Mouse (Mus musculus) CH12.LX (cell line): ENCODE measurements around the gene Cabcoco1. TPM values are rescaled to one million over a fixed set of nuclear protein-coding genes. Genes with fewer than 3 reads are reported as not detected.
A peak's percentile ranks its signal among the peaks of the same experiment; 100 is the strongest.

ENCODE experiments used
- DNase-seq: peaks from one replicate; pipeline ENCODE4 v3.0.0-alpha.2; 2013; ENCODE audit errors: extremely low read depth
- H3K27ac ChIP-seq: 2 replicates; pipeline ENCODE4 v1.5.1; 2012; ENCODE audit warnings: low read depth, mild to moderate bottlenecking, control low read depth, moderate library complexity; ENCODE audit not compliant: insufficient read depth
- H3K27me3 ChIP-seq: replicated peaks from 2 replicates; pipeline ENCODE3; 2012; ENCODE audit warnings: inconsistent platforms
- H3K36me3 ChIP-seq, 2 experiments: replicated peaks in 1 of 2; 2 replicates each; pipeline versions ENCODE3 to v1.6.1; 2012; ENCODE audit warnings: inconsistent platforms in 1 of 2, low read length in 1 of 2, mild to moderate bottlenecking in 1 of 2, mixed read lengths in 1 of 2, moderate library complexity in 1 of 2; ENCODE audit not compliant: control insufficient read depth in 1 of 2, insufficient read depth in 1 of 2
- H3K4me1 ChIP-seq, 2 experiments: 2 replicates each; pipeline ENCODE4 v1.6.1; 2012; ENCODE audit warnings: inconsistent platforms in 1 of 2, moderate library complexity in 1 of 2; ENCODE audit not compliant: insufficient read depth in 2 of 2, control insufficient read depth in 1 of 2
- H3K4me2 ChIP-seq: 2 replicates; pipeline ENCODE4 v1.6.1; 2012; ENCODE audit warnings: low read depth, mild to moderate bottlenecking, control low read depth; ENCODE audit not compliant: poor library complexity, insufficient read depth, severe bottlenecking
- H3K4me3 ChIP-seq, 3 experiments: fragments of 150-350 bp in 1 of 3; sonication (generic) in 1 of 3; replicated peaks in 1 of 3; 2 replicates each; pipeline versions ENCODE3 to v1.5.1; 2011 to 2012; ENCODE audit warnings: low read depth in 2 of 3, low read length in 2 of 3, mild to moderate bottlenecking in 2 of 3, moderate library complexity in 2 of 3, control low read depth in 1 of 3, improper control_type of control experiment in 1 of 3, inconsistent platforms in 1 of 3, mixed read lengths in 1 of 3; ENCODE audit not compliant: poor library complexity in 1 of 3
- H3K79me2 ChIP-seq: replicated peaks from 2 replicates; pipeline ENCODE4 v1.6.1; 2012; ENCODE audit warnings: mild to moderate bottlenecking, moderate library complexity; ENCODE audit not compliant: control insufficient read depth, poor library complexity, insufficient read depth, severe bottlenecking; ENCODE audit errors: extremely low read depth
- H3K9ac ChIP-seq: 2 replicates; pipeline ENCODE4 v1.6.1; 2012; ENCODE audit warnings: low read depth, mild to moderate bottlenecking, control low read depth, moderate library complexity; ENCODE audit not compliant: insufficient read depth
- H3K9me3 ChIP-seq: replicated peaks from 2 replicates; pipeline ENCODE3; 2012; ENCODE audit warnings: low read length, inconsistent platforms, mixed read lengths
- CHD1 ChIP-seq: IDR thresholded peaks from 2 replicates; pipeline ENCODE4 v1.6.1; 2012; ENCODE audit warnings: low read depth, low read length, improper control_type of control experiment, inconsistent platforms
- CTCF ChIP-seq, 2 experiments: IDR thresholded peaks in 1 of 2; conservative IDR thresholded peaks in 1 of 2; 2 replicates each; pipeline ENCODE4 v1.5.1; 2011 to 2012; ENCODE audit warnings: low read depth in 2 of 2, low read length in 2 of 2, improper control_type of control experiment in 1 of 2, inconsistent platforms in 1 of 2, mild to moderate bottlenecking in 1 of 2, moderate library complexity in 1 of 2
- E2F4 ChIP-seq: IDR thresholded peaks from 2 replicates; pipeline ENCODE4 v1.6.1; 2011; ENCODE audit warnings: low read depth, low read length, improper control_type of control experiment; ENCODE audit not compliant: insufficient replicate concordance
- ELF1 ChIP-seq: IDR thresholded peaks from 2 replicates; pipeline ENCODE4 v1.6.1; 2014; ENCODE audit warnings: low read depth, mild to moderate bottlenecking, inconsistent platforms, low read length, improper control_type of control experiment
- EP300 ChIP-seq: IDR thresholded peaks from 2 replicates; pipeline ENCODE4 v1.6.1; 2011; ENCODE audit warnings: low read length, improper control_type of control experiment
- ETS1 ChIP-seq: conservative IDR thresholded peaks from 2 replicates; pipeline ENCODE4 v1.6.1; 2012; ENCODE audit warnings: low read depth, mild to moderate bottlenecking, inconsistent platforms, low read length, improper control_type of control experiment, moderate library complexity
- GABPA ChIP-seq: IDR thresholded peaks from 2 replicates; pipeline ENCODE4 v1.6.1; 2012; ENCODE audit warnings: low read depth, low read length, improper control_type of control experiment, inconsistent platforms; ENCODE audit not compliant: insufficient replicate concordance
- HCFC1 ChIP-seq: IDR thresholded peaks from 2 replicates; pipeline ENCODE4 v1.6.1; 2012; ENCODE audit warnings: low read depth, mild to moderate bottlenecking, inconsistent platforms, low read length, improper control_type of control experiment
- IRF4 ChIP-seq: IDR thresholded peaks from 2 replicates; pipeline ENCODE4 v1.6.1; 2014; ENCODE audit warnings: low read depth, mild to moderate bottlenecking, inconsistent platforms, low read length, improper control_type of control experiment
- JUN ChIP-seq: IDR thresholded peaks from 2 replicates; pipeline ENCODE4 v1.6.1; 2011; ENCODE audit warnings: low read depth, mild to moderate bottlenecking, low read length, improper control_type of control experiment, moderate library complexity; ENCODE audit not compliant: insufficient read depth
- JUND ChIP-seq: conservative IDR thresholded peaks from 2 replicates; pipeline ENCODE4 v1.6.1; 2011; ENCODE audit warnings: low read depth, low read length, improper control_type of control experiment
- KAT2A ChIP-seq: IDR thresholded peaks from 2 replicates; pipeline ENCODE4 v1.6.1; 2012; ENCODE audit warnings: low read length, improper control_type of control experiment, inconsistent platforms; ENCODE audit not compliant: insufficient replicate concordance
- MAFK ChIP-seq: IDR thresholded peaks from 2 replicates; pipeline ENCODE4 v1.6.1; 2011; ENCODE audit warnings: low read length, improper control_type of control experiment; ENCODE audit not compliant: insufficient replicate concordance
- MAZ ChIP-seq: IDR thresholded peaks from 2 replicates; pipeline ENCODE4 v1.6.1; 2012; ENCODE audit warnings: low read depth, mild to moderate bottlenecking, inconsistent platforms, low read length, improper control_type of control experiment, moderate library complexity
- MEF2A ChIP-seq: IDR thresholded peaks from 2 replicates; pipeline ENCODE4 v1.6.1; 2014; ENCODE audit warnings: low read depth, mild to moderate bottlenecking, inconsistent platforms, low read length, improper control_type of control experiment, borderline replicate concordance
- MXI1 ChIP-seq: IDR thresholded peaks from 2 replicates; pipeline ENCODE4 v1.6.1; 2011; ENCODE audit warnings: mild to moderate bottlenecking, low read depth, low read length, improper control_type of control experiment
- MYC ChIP-seq: IDR thresholded peaks from 2 replicates; pipeline ENCODE4 v1.6.1; 2011; ENCODE audit warnings: low read depth, mild to moderate bottlenecking, improper control_type of control experiment, low read length
- NELFE ChIP-seq: IDR thresholded peaks from 2 replicates; pipeline ENCODE4 v1.6.1; 2011; ENCODE audit warnings: low read depth, low read length, improper control_type of control experiment
- NRF1 ChIP-seq: IDR thresholded peaks from 2 replicates; pipeline ENCODE4 v1.6.1; 2014; ENCODE audit warnings: low read depth, mild to moderate bottlenecking, inconsistent platforms, low read length, improper control_type of control experiment, moderate library complexity
- PAX5 ChIP-seq: IDR thresholded peaks from 2 replicates; pipeline ENCODE4 v1.6.1; 2012; ENCODE audit warnings: low read length, inconsistent platforms, mixed read lengths
- POLR2A ChIP-seq: IDR thresholded peaks from 2 replicates; pipeline ENCODE4 v1.6.1; 2011; ENCODE audit warnings: low read depth, mild to moderate bottlenecking, improper control_type of control experiment, low read length
- POLR2AphosphoS2 ChIP-seq: IDR thresholded peaks from 2 replicates; pipeline ENCODE4 v1.6.1; 2011; ENCODE audit warnings: low read depth, low read length, improper control_type of control experiment
- RAD21 ChIP-seq: IDR thresholded peaks from 2 replicates; pipeline ENCODE4 v1.6.1; 2011; ENCODE audit warnings: low read depth, mild to moderate bottlenecking, low read length, improper control_type of control experiment, moderate library complexity
- RCOR1 ChIP-seq: conservative IDR thresholded peaks from 2 replicates; pipeline ENCODE4 v1.6.1; 2012; ENCODE audit warnings: low read depth, mild to moderate bottlenecking, inconsistent platforms, low read length, improper control_type of control experiment
- SMC3 ChIP-seq: IDR thresholded peaks from 2 replicates; pipeline ENCODE4 v1.6.1; 2011; ENCODE audit warnings: low read depth, low read length, improper control_type of control experiment
- TBP ChIP-seq: conservative IDR thresholded peaks from 2 replicates; pipeline ENCODE4 v1.6.1; 2011; ENCODE audit warnings: low read depth, low read length, improper control_type of control experiment
- TCF12 ChIP-seq: IDR thresholded peaks from 2 replicates; pipeline ENCODE4 v1.6.1; 2014; ENCODE audit warnings: low read depth, mild to moderate bottlenecking, inconsistent platforms, low read length, improper control_type of control experiment
- UBTF ChIP-seq: IDR thresholded peaks from 2 replicates; pipeline ENCODE4 v1.6.1; 2012; ENCODE audit warnings: low read depth, mild to moderate bottlenecking, inconsistent platforms, low read length, improper control_type of control experiment, moderate library complexity
- USF1 ChIP-seq: IDR thresholded peaks from 2 replicates; pipeline ENCODE4 v1.6.1; 2014; ENCODE audit warnings: low read depth, mild to moderate bottlenecking, inconsistent platforms, low read length, improper control_type of control experiment
- USF2 ChIP-seq: conservative IDR thresholded peaks from 2 replicates; pipeline ENCODE4 v1.6.1; 2011; ENCODE audit warnings: low read depth, low read length, improper control_type of control experiment
- ZC3H11A ChIP-seq: IDR thresholded peaks from 2 replicates; pipeline ENCODE4 v1.6.1; 2012; ENCODE audit warnings: low read depth, mild to moderate bottlenecking, inconsistent platforms, low read length, improper control_type of control experiment
- ZKSCAN1 ChIP-seq: IDR thresholded peaks from 2 replicates; pipeline ENCODE4 v1.6.1; 2012; ENCODE audit warnings: low read depth, inconsistent platforms, low read length, improper control_type of control experiment, borderline replicate concordance
- ZNF384 ChIP-seq: IDR thresholded peaks from 2 replicates; pipeline ENCODE4 v1.6.1; 2012; ENCODE audit warnings: low read depth, low read length, improper control_type of control experiment, inconsistent platforms
- dilution Hi-C: fragments of 300-500 bp; cut with MboI; formaldehyde crosslinking; loops from 2 replicates; pipeline ENCODE4 v1.14.3; 2020; ENCODE audit warnings: low sequenced_read_pairs; ENCODE audit not compliant: extremely low pct_unique_long_range_greater_than_20kb, extremely low pct_ligation_motif_present
- in situ Hi-C: fragments of 300-500 bp; cut with MboI; formaldehyde crosslinking; loops from 3 replicates; pipeline ENCODE4 v1.14.3; 2019; ENCODE audit warnings: low sequenced_read_pairs, low pct_ligation_motif_present, low pct_unique_long_range_greater_than_20kb, mixed read lengths
- polyA plus RNA-seq: library from polyadenylated mRNA; unstranded; fragments of >175 nt; gene quantifications from 2 replicates; pipeline ENCODE4 v1.2.1, GENCODE M21; 2012; ENCODE audit warnings: low read depth; ENCODE audit not compliant: insufficient read length
- total RNA-seq, 2 experiments: library from RNA; depleted of rRNA; stranded (reverse); fragments of 300-350 nt in 1 of 2; fragments of >200 nt in 1 of 2; gene quantifications; 2 replicates each; pipeline ENCODE4 v1.2.3; 2012 to 2014

Gene Cabcoco1
- total and polyA plus RNA-seq, 3 experiments: 0.72 to 2.4 (median 0.90) TPM

DNA sequence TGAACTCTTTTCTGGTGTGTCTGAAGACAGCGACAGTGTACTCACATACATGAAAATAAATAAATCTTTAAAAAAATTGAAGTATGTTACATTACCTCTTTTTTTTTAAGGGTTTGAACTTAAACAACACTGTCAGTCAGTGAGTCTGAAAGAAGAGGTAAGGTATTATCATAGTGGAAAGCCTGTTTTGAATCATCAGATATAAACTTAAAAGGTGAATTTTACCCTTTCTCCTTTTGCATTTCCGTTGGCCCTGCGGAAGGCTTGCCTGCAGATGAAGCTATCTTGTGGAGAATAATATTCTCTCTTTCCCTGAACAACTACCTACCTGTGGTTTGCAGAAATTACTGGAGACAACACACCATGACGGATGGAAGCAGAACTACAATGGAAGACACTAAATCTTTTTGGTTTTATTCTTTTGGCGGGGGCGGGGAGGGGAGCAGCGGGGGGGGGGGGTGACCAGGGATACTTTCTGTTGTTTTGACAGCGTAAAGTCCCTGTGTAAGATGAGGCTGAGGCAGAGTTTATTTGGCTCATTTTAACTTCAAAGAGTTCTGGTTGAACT, 96.4 kb downstream of the Cabcoco1 start (continued):
- no peak for TF ChIP-seq ZC3H11A
- peak; percentile 47 for TF ChIP-seq EP300
- TF ChIP-seq USF2: no peak
- TF ChIP-seq HCFC1: peak; percentile 34; the same call in 1 of the 2 replicates
- no peak for TF ChIP-seq ZKSCAN1
- TF ChIP-seq ETS1: peak; percentile 31; the same call in 1 of the 2 replicates
- no peak for TF ChIP-seq POLR2A
- TF ChIP-seq SMC3: no peak
- peak; percentile 72; the same call in 1 of the 2 replicates for TF ChIP-seq JUND
- TF ChIP-seq IRF4: peak; percentile 80
- TF ChIP-seq MAZ: peak; percentile 77; the same call in 1 of the 2 replicates

DNA sequence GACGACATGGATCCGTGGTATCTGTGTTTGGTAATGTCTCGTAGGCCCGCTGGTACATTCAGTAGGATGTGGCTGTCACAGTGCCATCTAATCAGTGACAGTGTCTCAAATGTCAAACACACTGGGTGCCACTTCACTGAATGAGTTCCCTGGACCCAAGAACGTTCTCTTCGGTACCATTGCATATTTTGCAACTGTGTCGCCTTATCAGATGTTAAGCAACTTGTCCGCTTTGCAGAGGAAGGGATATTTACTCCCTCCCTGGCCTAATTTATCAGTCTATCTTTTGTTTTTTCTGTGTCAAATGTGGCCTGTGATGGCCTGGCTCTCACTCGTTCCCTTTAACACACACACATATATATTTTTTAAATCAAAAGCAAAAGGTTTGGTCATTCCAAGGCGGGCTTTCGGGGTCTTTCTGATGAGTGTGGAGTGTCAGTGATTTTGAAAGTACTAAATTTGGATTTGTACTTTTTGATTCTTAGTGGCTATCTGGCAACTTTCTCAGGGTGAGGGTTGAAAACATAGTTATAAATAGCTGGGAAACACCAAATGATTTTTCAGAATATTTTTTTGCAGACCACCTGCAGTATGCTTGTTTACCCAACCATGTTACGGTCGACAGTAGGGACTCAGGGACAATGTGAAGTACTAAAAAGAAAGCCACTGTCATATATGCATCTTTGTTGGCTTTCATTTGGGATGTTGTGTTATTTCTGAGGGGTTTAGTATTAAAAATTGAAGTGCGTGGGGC, 97.2 kb downstream of the Cabcoco1 start:
- dilution Hi-C loops: no loop called here
- TF ChIP-seq GABPA (no peak), MAZ (no peak), EP300 (peak; percentile 75), CHD1 (0 out of 2 replicates have a peak, but pooled peaks have one; percentile 49), JUND (no peak; the same call in 1 of the 2 replicates), KAT2A (no peak), NELFE (no peak), CTCF (conservative IDR thresholded peaks at IDR 0.05 in 1 of 2, IDR thresholded peaks at IDR 0.05 in 1 of 2; ENCODE audit: low read depth in 2 of 2, low read length in 2 of 2) (no peak), NRF1 (no peak), PAX5 (no peak), ELF1 (no peak), RAD21 (no peak; the same call in 1 of the 2 replicates), JUN (peak; percentile 31; the same call in 1 of the 2 replicates), POLR2AphosphoS2 (no peak), E2F4 (no peak), TBP (no peak), SMC3 (no peak), MXI1 (no peak), MAFK (no peak), UBTF (no peak), ZNF384 (peak; percentile 71), USF2 (no peak), HCFC1 (no peak), MYC (no peak), ZC3H11A (no peak), ETS1 (peak; percentile 85), TCF12 (peak; percentile 64; the same call in 1 of the 2 replicates), IRF4 (peak; percentile 69), RCOR1 (no peak), MEF2A (peak; percentile 97), USF1 (no peak)

More for the DNA sequence above, 97.2 kb downstream of the Cabcoco1 start:
- Histone ChIP-seq H3K79me2 (no peaks in the 10 kb centered on the region), H3K9me3 (no peaks in the 10 kb centered on the region), H3K4me1 (peaks cover 12 to 63% of the 10 kb centered on the region in 2 experiments), H3K27me3 (no peaks in the 10 kb centered on the region), H3K27ac (peak overlapping the region; percentile 99), H3K9ac (peak overlapping the region; percentile 91), H3K36me3 (no peaks in the 10 kb centered on the region), H3K4me2 (peak overlapping the region; percentile 84), H3K4me3 (no peak overlapping the region)
- DNase-seq: no peak
- in situ Hi-C loops: no loop called here
